Mouse (Mus musculus): Measurements from ENCODE around the gene Trp53tg5.

The Trp53tg5 gene

GRCm38 (mm10) chr2:164452000-164452676 is 21.4 kb downstream of the Trp53tg5 start:
- no peak for DNase-seq (ENCODE audit: low read depth, low spot score)

- DNase-seq (ENCODE audit: low read depth, low spot score), result no peak
These were observed 24.0 kb downstream of the Trp53tg5 start for GRCm38 (mm10) chr2:164449341-164450042.

DNA sequence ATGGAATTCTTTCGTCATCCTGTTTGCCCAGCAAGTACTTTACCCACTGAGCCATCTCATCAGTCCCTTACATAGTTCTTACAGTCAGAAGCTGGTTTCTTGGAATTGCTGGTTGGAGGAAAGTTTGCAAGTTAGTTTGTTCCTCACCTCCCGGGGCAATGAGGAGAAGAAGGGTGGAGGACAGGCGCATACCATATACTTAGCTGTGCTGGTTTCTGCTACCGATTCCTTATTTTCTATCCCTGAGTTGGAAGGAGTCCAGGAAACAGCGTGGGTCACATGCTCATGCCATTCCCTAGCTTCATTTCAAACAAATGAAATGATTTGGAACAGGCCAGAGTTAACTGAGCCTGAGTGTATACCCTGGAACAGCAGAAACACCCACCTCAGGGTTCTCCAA is 24.6 kb downstream of the Trp53tg5 start:
- DNase-seq (ENCODE audit: low read depth, low spot score), result no peak

- DNase-seq (ENCODE audit: low read depth, low spot score), result no peak
These were observed 25.4 kb downstream of the Trp53tg5 start for GRCm38 (mm10) chr2:164448140-164448539.

GRCm38 (mm10) chr2:164446086-164446469 is 27.4 kb downstream of the Trp53tg5 start:
- no peak for DNase-seq (ENCODE audit: low read depth, low spot score)

- DNase-seq (ENCODE audit: low read depth, low spot score), result no peak
These were observed 28.0 kb downstream of the Trp53tg5 start for GRCm38 (mm10) chr2:164445399-164446085.

GRCm38 (mm10) chr2:164444701-164445100 is 28.8 kb downstream of the Trp53tg5 start:
- DNase-seq (ENCODE audit: low read depth, low spot score), result no peak

DNA sequence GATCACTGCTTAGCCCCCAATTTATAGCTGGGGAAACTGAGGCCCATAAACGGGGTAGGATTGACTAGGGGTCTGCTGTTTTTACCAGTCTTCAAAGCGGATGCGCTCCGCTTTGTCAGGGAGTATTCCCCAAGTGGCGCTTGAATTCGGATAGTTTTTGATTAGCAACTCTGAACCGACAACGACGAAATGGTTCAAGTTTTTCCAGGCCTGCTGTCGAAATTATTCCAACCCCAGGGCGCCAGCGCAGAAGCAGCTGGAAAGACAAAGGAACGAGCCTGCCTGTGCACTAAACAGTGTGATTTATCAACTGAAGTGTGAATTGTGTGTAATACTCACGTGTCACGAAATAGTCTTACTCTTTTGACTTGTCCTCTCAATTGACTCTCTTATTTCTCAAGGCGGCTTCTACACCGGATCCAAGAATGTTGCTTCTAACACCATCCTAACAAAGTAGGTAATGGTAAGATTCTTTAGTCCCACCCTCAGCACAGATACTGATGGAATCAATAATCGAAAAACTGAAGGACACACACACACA is 30.0 kb downstream of the Trp53tg5 start, which contains the start of gene Sdc4:
Gene Sdc4 (minus strand): TSS at position 428 of the 541 bp plus-strand sequence.
- DNase-seq (ENCODE audit: low read depth, low spot score), result no peak

DNA sequence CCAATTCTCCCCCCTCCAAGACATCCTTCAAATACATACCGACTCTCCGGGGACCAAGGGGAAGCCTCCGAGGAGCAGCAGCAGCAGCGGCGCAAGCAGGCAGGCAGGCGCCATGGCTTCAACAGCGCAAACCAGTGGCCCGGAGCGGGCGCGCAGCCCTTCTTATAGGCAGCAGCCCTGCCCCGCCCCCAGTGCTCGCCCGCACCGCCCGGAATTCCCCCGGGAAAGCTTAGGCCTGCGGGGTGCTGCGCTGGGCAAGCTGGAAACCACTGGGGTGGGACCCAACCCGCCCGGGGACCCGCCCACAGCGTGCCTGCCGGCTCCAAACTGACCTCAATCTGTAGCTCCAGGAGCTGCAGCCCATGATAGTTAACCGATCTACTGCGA is 30.5 kb downstream of the Trp53tg5 start:
- DNase-seq (ENCODE audit: low read depth, low spot score), result peak; percentile 63

GRCm38 (mm10) chr2:164442315-164443050 is 31.0 kb downstream of the Trp53tg5 start:
- DNase-seq (ENCODE audit: low read depth, low spot score), result no peak

DNA sequence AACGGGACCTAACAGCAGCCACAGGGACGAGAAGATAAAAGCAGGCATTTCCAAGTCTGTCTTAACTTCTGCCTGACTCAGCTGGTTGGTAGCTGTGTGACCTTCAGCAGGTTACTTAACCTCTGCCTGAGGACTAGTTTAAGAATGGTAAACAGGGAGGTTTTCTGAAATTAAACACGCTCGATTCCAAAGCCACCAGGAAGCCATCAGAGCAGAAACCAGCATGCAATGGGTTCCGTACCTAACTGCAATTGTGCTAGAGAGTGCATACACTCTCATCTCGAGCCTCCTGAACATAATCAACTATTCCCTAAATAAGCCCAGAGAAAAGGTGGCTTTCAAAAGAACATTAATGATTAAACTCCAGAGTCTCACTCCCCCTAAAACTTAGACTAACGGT is 31.8 kb downstream of the Trp53tg5 start:
- DNase-seq (ENCODE audit: low read depth, low spot score), result no peak

- no peak for DNase-seq (ENCODE audit: low read depth, low spot score)
These were observed 32.4 kb downstream of the Trp53tg5 start for GRCm38 (mm10) chr2:164441155-164441554.

DNA sequence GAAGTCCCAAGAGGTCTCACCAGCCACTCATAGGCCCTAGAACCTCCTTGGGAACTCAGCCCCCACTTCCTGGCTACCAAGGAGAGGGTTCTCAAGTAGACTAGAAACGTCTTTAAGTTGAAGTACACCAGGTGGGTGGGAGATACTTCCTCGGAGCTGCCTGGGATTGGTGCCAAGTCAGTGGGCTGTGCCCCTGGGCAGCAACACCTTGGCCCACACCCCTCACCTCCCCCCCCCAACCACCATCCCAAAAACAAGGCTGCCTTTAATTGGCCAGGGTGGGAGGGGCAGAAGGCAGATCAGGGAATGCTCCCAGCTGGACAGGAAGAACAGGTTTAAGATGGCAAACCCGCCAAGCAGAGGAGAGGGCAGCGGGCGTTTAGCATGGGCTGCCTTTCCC is 33.2 kb downstream of the Trp53tg5 start:
- DNase-seq (ENCODE audit: low read depth, low spot score), result no peak

DNA sequence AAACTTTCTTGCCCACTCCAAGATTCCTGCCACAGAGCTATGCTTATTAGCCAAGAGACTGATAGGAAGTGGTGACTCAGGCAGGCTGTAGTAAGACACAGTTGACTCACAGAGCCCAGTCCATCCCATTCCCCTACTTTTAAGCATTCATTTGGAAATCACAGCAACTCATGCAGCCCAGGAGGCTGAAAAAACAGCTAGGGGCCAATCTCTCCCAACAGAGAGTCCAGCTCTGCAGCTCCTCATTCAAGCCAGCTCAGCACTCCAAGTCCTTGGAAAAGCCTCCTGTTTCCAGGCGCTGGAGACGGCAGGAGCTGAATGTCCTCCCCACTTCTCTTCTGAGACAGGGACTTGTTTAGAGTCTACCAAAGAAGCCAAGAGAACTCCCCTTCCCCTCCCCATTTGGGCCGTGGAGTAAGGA is 34.5 kb downstream of the Trp53tg5 start:
- DNase-seq (ENCODE audit: low read depth, low spot score), result no peak

- no peak for DNase-seq (ENCODE audit: low read depth, low spot score)
These were observed 35.3 kb downstream of the Trp53tg5 start for GRCm38 (mm10) chr2:164438257-164438656.

DNA sequence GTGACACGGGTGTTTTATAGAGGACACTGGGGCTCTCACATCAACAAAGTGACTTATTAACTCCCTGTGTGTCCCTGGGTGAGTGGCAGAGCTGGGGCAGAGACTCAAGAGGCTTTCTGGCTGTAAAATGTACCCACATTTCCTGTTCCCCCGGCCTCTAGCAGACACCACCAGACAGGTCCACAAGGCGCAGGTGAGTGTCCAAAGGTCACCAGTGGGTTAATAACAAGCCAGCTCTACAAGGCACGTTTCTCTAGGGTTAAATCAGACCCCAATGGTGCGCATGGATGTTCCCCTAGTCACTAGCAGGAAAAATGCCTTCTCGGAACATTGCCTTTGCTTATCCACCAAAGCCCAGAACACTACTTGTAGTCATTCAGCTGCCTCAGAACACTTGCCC is 35.8 kb downstream of the Trp53tg5 start:
- no peak for DNase-seq (ENCODE audit: low read depth, low spot score)

DNA sequence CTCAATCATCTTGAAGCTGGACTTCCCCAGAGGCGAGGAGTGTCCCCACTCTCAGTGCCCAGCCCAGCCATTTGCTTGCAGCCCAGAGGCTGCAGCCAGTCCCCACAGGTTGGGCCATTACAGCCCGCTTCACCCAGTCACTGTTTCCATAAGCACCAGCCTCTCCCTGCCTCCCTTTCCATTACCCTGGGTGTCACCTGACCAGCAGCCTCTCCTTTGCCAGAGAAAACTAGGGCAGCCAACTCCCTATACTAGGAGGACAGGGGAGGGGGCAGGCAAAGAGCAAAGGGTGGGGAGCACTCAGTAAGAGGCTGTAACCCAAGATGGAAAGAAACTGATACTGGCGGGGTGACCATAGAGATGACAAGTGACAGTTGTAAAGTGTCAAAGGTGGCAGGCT is 36.6 kb downstream of the Trp53tg5 start:
- no peak for DNase-seq (ENCODE audit: low read depth, low spot score)

DNA sequence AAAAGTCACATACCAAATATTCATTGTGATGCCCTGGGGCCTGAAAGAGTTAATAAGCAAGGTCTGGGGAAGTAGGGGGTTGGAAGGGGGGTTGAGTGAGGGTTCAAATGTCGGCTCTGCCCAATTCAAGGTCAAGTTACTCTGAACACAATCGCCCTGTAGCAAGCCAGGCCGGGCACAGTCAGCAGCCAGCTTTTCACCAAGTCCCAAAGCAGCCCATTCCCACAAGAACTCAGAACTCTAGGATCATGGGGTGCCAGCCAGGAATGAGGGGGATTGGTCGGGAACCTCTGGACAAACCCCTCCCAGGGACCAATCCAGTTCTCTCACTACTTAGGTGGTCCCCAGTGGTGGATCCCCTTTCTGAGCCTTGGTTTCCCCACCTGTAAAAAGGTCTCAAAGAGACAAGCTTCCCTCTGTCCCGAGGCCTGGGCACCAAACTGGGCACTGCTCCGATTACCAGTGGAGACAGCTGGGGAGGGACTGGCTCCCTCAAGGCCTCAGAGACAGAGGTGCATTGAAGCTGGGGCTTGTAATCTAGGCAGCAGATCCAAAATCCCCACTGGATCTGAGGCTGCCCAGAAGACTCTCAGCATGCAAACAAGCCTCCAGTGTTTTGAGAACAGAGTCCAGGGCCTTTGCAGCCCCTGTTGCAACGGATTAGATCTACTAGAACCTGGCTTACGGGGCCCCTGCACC is 37.2 kb downstream of the Trp53tg5 start:
- DNase-seq (ENCODE audit: low read depth, low spot score), result no peak

GRCm38 (mm10) chr2:164435216-164436090 is 38.1 kb downstream of the Trp53tg5 start:
- DNase-seq (ENCODE audit: low read depth, low spot score), result no peak

DNA sequence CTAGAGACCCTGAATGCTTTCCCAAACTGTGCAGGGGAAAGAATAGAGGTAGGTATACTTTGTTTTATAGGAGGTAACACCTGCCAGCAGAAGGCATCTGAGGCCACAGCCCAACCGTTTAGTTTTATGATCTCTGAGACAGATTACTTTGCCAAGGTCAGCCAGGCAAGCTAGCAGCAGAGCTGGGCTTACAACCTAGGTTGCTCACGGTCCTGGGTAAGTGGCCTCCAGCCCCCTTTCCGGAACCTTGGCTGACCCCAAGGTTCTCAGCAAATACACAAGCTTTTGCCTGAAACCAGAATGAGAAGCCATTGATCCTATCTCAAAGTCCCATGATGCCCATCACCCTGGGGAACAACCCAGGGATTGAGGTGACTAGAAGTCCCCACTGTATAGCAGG is 38.8 kb downstream of the Trp53tg5 start:
- no peak for DNase-seq (ENCODE audit: low read depth, low spot score)
